Mouse (Mus musculus) large intestine, adult 2 months (tissue): ENCODE measurements around the gene Tspear. TPM values are rescaled to one million over a fixed set of nuclear protein-coding genes. Genes with fewer than 3 reads are reported as not detected.
"Not testable (repeated sequence)": the region's sequence is repeated elsewhere in the genome, so short reads cannot be mapped to it uniquely, and the experiment has no call there.

Experiments used
- DNase-seq: peaks from one replicate; pipeline ENCODE4 v3.0.0-alpha.2; 2012; ENCODE audit warnings: low read depth, low spot score
- WGBS: fragments of 180-500 bp; shearing (Covaris S2); methylation state at CpG from one replicate; pipeline ENCODE4 v1.1.7; 2018; 5-methylcytosine and 5-hydroxymethylcytosine counted together
- polyA plus RNA-seq: library from polyadenylated mRNA; depleted of rRNA; stranded (reverse); fragments of >200 nt; gene quantifications from 2 replicates; pipeline ENCODE4 v1.2.3, GENCODE M21; 2012

Tspear gene
- polyA plus RNA-seq, 1 experiment: 0.94 TPM

DNA sequence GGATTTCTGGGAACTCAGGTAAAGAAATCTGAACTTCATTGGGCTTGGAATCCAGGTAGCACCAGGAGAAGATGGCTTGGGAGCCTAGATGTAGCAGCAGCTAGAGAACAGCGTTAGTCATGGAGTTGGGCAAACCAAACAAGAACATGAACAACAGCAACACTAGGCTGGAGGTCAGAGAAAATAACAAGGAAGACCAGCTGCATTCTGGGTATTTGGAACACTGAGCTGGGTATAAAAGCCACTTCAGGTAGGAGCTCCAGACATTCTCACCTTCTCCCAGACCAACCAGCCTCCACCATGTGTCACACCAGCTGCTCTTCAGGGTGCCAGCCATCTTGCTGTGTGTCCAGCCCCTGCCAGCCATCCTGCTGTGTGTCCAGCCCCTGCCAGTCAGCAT is 20.0 kb downstream of the Tspear start, which contains the start of gene Gm10272:
Gene Gm10272, plus strand, starts transcription at position 301 of the 400 bp plus-strand sequence.
- 93% methylated on average over 1 of the region's 1 CpGs for WGBS
- DNase-seq: no peak

DNA sequence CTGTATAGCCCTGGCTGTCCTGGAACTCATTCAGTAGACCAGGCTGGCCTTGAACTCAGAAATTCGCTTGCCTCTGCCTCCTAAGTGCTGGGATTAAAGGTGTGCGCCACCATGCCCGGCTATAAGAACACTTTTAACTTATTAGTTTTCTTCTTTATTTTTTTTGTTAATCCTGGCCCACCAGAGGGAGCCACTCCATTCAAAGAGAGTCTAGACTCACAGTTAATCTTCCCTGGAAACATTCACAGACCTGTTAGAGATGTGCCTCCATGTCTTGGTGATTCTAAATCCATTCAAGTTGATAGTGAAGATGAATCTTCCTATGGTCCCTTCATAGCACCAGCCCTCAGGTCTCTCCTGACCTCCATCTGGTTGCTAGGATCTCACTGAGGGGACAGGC is 23.5 kb downstream of the Tspear start:
- WGBS: 73% methylated on average over 3 of the region's 3 CpGs

DNA sequence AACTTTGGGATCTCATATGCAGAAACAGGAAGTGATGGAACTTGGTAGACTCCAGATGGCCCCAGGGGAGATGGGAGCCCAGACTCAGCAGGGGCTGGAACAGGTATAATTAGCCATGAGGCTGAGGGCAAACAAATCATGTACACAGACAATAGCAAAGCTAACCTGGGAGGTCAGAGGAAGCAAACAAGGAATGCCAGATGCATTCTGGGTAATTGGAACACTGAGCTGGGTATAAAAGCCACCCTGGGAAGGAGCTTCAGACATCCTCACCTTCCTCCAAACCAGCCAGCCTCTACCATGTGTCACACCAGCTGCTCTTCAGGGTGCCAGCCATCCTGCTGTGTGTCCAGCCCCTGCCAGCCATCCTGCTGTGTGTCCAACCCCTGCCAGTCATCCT is 24.8 kb downstream of the Tspear start, which contains the start of gene Gm10024:
Gene Gm10024, plus strand, starts transcription at position 301 of the 400 bp plus-strand sequence.
- DNase-seq: not testable (repeated sequence)

More for the DNA sequence above, 23.5 kb downstream of the Tspear start:
- no peak for DNase-seq

DNA sequence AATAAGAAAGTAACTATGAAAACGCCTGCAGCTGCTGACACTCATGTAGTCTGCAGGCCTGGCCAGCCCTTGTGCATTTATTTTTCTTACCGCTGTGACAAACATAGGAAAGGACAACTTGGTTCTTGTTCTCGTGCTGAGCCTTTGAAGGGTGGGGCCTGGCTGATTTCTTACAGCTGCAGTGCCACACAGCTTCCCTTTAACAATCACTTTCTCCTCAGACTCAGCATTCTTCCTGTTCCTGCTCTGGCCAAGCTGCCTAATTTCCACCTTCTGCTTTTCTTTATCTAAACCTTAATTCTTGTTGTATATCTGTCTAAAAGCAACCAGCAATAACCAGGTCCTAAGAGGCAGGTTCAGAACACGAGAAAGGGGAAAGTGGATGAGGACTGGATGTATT is 27.4 kb downstream of the Tspear start:
- 40% methylated on average over 4 of the region's 4 CpGs for WGBS
- no peak for DNase-seq

DNA sequence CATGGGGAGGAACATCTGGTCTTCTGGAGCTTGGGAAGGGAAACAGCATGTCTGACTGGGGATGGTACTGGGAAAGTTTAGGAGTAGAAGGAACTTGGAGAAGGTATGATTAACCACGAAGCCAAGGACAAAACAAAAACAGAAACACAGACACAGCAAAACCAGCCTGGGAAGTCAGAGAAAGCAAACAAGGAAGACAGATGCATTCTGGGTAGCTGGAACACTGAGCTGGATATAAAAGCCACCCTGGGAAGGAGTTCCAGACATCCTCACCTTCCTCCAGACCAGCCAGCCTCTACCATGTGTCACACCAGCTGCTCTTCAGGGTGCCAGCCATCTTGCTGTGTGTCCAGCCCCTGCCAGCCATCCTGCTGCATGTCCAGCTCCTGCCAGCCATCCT is 29.1 kb downstream of the Tspear start, which contains the start of gene Gm10142:
Gene Gm10142, plus strand, starts transcription at position 301 of the 400 bp plus-strand sequence.
- DNase-seq: no peak
- WGBS: 72% methylated on average over 1 of the region's 1 CpGs

DNA sequence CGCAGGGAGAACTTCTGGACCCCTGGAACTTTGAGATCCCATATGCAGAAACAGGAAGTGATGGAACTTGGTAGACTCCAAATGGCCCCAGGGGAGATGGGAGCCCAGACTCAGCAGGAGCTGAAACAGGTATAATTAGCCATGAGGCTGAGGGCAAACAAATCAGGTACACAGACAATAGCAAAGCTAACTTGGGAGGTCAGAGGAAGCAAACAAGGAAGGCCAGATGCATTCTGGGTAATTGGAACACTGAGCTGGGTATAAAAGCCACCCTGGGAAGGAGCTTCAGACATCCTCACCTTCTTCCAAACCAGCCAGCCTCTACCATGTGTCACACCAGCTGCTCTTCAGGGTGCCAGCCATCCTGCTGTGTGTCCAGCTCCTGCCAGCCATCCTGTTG is 33.9 kb downstream of the Tspear start, which contains the start of gene Krtap12-1:
Gene Krtap12-1, plus strand, starts transcription at position 301 of the 400 bp plus-strand sequence.
- not testable (repeated sequence) for DNase-seq
- WGBS: 93% methylated on average over 1 of the region's 1 CpGs

DNA sequence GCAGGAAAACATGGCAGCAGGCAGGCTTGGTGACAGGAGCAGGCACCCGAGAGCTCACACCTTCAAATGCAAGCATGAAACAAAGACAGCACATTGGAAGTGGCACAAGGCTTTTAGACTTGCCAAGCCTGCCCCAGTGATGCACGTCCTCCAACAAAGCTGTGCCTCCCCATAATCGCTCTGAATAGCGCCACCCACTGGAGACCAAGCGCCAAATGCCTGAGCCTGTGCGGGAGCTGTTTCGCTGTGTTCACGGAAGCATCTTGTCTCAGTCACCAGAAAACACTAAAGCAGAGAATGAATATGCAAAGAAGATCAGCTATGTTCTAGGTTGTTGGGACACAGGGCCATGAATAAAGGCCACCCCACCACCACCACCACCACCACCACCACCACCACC is 38.5 kb downstream of the Tspear start:
- 74% methylated on average over 8 of the region's 8 CpGs for WGBS
- no peak for DNase-seq

DNA sequence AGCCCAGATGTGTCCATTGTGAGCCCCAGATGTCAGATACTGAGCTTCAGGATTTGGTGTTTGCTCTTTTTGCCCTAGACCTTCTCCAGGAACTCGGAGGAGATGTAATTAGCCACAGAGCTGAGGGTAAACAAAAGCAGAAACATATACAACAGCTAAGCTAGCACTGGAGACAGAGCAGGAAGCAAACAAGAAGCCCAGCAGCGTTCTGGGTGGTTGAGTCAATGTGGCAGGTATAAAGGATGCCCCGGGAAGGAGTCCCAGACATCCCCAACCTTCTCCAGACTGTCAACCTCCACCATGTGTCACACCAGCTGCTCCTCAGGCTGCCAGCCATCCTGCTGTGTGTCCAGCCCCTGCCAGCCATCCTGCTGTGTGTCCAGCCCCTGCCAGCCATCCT is 39.8 kb downstream of the Tspear start, which contains the start of gene Gm10100:
Gene Gm10100, plus strand, starts transcription at position 301 of the 400 bp plus-strand sequence.
- WGBS: 14% methylated on average over 3 of the region's 3 CpGs

DNA sequence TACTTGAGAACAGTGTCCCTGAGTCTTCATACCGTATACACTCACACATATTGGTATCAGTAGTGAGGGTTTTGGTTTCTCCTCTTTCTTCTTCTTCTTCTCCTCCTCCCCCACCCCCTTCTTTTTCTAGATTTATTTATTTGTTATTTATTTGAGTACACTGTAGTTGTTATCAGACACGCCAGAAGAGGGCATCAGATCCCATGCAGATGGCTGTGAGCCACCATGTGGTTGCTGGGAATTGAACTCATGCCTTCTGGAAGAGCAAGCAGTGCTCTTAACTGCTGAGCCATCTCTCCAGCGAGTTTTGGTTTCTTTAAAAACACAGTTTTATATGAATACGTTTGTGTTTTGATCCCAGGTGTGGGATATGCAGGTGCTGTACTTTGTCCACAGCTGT is 41.9 kb downstream of the Tspear start:
- no peak for DNase-seq
- 46% methylated on average over 4 of the region's 4 CpGs for WGBS

More for the DNA sequence above, 39.8 kb downstream of the Tspear start, which contains the start of gene Gm10100:
- no peak for DNase-seq

DNA sequence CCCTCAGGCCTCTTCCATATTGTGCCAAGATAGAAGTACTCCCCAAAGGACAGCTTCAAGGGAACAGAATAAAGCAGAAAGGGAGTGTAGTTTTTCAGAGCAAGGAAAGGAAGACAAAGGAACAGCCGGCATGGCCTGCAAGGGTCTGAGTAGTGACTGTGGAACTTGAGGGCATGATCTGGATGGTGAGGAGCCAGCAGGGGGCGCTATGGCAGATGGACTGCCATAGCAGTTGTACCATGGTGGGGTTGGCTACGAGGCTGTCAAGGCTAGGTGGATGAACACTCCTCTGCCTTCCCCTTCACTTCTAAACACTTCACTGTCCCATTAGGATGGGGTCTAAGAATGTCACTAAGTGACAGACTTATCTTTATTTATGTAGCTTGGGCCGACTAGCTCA is 42.9 kb downstream of the Tspear start:
- no peak for DNase-seq
- WGBS: 47% methylated on average over 4 of the region's 4 CpGs

DNA sequence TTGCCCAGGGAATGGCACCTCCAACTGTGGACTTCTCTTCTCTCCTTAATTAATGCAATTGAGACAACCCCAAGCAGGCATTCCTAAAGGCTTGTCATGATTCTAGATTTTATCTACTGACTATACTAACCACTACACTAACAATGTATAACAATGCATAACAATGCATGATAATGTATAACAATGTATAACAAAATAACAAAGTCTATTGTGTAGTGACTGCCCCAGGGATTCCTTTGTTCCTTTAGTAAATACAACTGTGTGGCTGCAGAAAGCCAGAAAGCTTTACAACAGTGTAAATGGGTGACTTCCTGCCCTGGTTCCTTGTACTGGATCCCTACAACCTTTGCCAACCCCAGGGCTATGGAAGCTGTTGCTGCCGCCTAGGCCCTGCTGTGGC is 49.6 kb downstream of the Tspear start:
- WGBS: 97% methylated on average over 1 of the region's 1 CpGs
- DNase-seq: no peak

DNA sequence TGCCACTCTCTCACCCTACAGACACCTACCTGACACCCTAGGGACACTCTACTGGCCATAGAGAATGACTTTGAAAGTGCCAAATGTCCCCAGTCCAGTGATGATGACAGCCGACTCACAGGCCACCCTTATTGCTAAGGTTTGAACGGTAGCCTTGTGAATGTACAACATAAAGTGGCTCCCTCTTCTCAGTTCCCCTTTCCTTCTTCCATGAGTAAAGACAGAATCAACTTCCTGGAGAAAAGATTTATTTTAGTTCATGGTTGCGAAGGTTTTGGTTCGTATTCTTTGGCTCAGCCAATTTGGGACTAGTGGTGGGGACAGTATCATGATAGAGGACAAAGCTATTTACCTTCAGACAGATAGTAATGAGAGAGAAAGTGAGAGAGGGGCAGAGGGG is 52.6 kb downstream of the Tspear start:
- 75% methylated on average over 4 of the region's 4 CpGs for WGBS
- DNase-seq: no peak

DNA sequence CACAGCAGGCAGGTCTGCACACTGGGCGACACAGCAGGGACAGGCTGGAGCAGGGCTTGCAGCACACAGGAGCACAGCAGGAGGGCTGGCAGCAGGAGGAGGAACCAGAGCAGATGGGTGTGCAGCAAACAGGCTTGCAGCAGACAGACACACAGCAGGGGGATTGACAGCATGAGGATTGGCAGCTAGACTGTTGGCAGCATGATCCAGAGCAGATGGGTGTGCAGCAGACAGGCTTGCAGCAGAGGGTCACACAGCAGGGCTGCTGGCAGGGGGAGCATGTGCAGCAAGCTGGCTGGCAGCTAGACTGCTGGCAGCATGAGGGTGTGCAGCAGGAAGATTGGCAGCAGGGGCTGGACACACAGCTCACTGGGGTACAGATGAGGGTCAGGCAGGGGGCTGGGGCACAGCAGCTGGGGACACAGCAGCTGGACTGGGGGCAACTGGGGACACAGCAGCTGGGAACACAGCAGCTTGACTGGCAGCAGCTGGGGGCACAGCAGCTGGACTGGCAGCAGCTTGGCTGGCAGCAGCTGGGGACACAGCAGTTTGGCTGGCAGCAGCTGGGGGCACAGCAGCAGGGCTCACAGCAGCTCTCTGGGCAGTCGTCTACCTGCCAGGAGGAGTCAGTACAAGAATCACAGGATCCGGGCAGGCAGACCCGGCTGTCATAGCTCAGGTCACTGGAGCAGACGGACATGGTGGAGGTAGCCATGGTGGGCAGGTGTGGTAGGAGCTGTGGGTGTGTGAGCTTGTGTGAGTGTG is 55.7 kb downstream of the Tspear start, which contains the start of gene Gm18596:
Gene Gm18596, minus strand, starts transcription at position 715 of the 765 bp plus-strand sequence.
- not testable (repeated sequence) for DNase-seq
- WGBS: 48% methylated on average over 5 of the region's 5 CpGs

DNA sequence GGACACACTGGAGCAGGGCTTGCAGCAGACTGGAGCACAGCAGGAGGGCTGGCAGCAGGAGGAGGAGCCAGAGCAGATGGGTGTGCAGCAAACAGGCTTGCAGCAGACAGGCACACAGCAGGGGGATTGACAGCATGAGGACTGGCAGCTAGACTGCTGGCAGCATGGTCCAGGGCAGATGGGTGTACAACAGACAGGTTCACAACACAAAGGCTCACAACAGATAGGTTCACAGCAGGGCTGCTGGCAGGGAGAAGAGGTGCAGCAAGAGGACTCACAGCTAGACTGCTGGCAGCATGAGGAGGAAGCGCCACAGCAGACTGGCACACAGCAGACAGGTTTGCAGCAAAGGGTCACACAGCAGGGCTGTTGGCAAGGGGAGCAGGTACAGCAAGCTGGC is 64.3 kb downstream of the Tspear start:
- not testable (repeated sequence) for DNase-seq
- WGBS: 84% methylated on average over 1 of the region's 1 CpGs

DNA sequence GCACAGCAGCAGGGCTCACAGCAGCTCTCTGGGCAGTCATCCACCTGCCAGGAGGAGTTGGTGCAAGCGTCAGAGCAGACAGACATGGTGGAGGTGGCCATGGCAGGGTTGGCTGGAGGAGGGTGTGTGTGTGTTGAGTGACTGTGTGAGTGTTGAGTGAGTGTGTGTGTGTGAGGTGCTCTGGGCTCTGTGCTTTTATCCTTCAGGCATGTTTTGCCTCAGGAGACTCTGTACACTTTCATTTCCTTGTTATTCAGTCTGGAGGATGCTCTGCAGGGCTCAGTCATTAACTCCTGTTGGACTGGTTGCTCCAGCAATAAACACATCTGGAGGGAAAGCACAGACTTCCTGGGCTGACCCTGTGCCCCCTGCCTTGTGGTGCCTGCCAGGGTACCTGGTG is 64.9 kb downstream of the Tspear start, which contains the start of gene Gm9736:
Gene Gm9736, minus strand, starts transcription at position 101 of the 400 bp plus-strand sequence.
- 53% methylated on average over 1 of the region's 1 CpGs for WGBS
- not testable (repeated sequence) for DNase-seq

DNA sequence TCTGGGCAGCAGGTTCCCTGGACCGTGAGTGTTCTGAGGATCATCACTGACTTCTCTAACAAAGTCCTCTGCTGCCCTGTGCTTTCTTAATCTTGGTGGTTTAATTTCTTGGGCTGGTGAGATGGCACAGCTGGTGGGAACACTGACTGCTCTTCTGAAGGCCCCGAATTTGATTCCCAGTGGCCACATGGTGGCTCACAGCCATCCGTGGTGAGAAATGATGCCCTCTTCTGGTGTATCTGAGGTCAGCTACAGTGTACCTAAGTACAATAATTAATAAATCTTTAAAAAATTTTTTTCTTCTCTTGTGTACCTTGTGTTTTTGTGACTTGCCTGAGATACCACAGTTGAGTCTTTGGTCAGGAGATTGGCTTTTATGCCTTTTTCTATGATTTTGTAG is 65.9 kb downstream of the Tspear start:
- not testable (repeated sequence) for DNase-seq
- WGBS: 49% methylated on average over 3 of the region's 3 CpGs

DNA sequence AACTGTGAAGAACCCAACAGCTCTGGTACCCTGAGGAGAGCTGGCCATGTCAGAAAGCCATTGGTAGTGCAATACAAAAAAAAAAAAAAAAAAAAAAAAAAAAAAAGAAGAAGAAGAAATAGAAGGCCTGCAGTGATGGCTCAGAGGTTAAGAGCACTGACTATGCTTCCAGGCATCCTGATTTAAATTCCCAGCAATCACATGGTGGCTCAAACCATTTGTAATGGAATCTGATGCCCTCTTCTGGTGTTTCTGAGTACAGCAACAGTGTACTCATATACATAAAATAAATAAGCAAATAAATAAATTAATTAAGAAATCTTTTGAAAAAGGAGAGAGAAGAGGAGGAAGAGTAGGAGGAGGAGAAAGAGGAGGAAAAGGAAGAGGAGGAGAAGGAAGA is 67.1 kb downstream of the Tspear start:
- DNase-seq: no peak

DNA sequence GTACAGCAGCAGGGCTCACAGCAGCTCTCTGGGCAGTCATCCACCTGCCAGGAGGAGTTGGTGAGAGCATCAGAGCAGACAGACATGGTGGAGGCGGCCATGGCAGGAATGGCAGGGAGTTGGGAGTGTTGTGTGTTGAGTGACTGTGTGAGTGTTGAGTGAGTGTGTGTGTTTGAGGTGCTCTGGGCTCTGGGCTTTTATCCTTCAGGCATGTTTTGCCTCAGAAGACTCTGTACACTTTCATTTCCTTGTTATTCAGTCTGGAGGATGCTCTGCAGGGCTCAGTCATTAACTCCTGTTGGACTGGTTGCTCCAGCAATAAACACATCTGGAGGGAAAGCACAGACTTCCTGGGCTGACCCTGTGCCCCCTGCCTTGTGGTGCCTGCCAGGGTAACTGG is 73.2 kb downstream of the Tspear start, which contains the start of gene Gm3233:
Gene Gm3233, minus strand, starts transcription at position 101 of the 400 bp plus-strand sequence.
- WGBS: 20% methylated on average over 1 of the region's 1 CpGs

DNA sequence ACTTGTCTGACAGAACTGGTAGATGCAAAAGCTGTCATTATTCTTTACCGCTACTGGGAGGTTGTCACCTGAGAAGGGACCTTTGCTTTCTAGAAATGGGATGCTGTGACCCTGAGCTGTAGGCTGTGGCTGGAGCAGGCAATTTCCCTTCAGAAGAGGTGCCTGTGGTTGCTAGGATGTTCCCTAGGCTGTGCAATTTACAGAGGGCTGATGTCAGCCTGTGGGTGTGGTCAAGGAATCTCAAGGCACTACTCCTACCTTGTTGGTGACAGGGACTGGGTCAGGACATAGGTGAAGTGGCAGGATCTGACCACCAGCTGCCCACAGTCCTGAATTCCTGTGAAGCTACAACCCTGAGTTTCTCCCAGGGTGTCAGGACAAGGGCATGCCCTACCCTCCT is 83.4 kb downstream of the Tspear start:
- no peak for DNase-seq
- 76% methylated on average over 1 of the region's 1 CpGs for WGBS

More for the DNA sequence above, 73.2 kb downstream of the Tspear start, which contains the start of gene Gm3233:
- DNase-seq: not testable (repeated sequence)

DNA sequence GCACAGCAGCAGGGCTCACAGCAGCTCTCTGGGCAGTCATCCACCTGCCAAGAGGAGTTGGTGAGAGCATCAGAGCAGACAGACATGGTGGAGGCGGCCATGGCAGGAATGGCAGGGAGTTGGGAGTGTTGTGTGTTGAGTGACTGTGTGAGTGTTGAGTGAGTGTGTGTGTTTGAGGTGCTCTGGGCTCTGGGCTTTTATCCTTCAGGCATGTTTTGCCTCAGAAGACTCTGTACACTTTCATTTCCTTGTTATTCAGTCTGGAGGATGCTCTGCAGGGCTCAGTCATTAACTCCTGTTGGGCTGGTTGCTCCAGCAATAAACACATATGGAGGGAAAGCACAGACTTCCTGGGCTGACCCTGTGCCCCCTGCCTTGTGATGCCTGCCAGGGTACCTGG is 84.9 kb downstream of the Tspear start, which contains the start of gene Gm3238:
Gene Gm3238, minus strand, starts transcription at position 101 of the 400 bp plus-strand sequence.
- 50% methylated on average over 1 of the region's 1 CpGs for WGBS
- DNase-seq: not testable (repeated sequence)

DNA sequence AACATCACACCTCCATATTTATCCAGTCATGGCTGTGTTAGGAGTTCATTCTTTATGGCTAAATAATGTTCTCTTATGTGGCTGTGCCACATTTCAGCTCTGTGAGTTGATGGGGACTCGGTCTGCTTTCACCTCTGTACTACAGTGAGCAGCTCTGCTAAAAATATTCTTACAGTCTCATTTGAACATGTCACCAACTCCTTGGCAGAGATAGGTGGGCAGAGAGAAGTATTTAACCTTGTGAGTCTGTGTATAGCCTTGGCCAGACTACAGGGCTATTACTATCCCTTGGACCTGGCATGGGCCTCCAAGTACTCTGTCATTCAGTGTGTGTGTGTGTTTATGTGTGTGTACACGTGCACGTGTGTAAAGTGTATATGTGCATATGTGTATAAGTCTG is 85.8 kb downstream of the Tspear start:
- not testable (repeated sequence) for DNase-seq
- WGBS: 80% methylated on average over 1 of the region's 3 CpGs
